ENCODE assay signal across 19 mouse cellular contexts in the genomic region with DNA sequence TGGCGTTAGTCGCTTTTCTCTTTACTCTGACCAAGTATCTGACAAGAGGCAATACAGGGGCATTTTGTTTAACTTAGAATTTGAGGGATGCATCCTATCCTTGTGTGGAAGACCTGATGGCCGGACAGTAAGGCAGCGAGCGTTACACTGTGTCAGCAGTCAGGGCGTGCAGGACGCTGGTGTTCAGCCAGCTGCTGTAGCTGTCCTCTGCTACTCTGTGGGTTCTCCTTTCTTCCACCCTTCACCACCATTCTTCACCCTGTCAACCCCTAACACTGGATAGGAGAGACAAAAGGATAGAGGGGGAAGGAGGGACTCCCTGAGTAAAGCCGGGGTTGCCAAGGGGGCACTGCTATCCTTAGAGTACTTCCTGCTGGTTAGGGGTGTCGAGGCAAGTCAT.
A peak's percentile ranks its signal among the peaks of the same experiment; 100 is the strongest.
DNase-seq lines count a peak whose midpoint lies in the region; ATAC-seq and TF ChIP-seq lines count a peak whose summit lies in the region.
"Had no signal": no experiment of that assay in that cellular context is flagged by ENCODE, and none has a peak within 500 bp of the region (broad histone marks: within the 10 kb centered on the region; RNA-seq: fewer than 3 reads in every experiment).

No protein-coding gene starts in this region.

- no peak overlapping the region for H3K4me2 ChIP-seq in hindbrain, embryonic 13.5 days
- H3K4me2 ChIP-seq in lung, embryonic 16.5 days (ENCODE audit: low read depth, low read length): no peak overlapping the region
- H3K4me2 ChIP-seq in lung, postnatal 0 days (replicated peaks; ENCODE audit: low read depth, low read length): no peak overlapping the region
- no peak overlapping the region for H3K4me2 ChIP-seq in hindbrain, embryonic 16.5 days (ENCODE audit: low read length)
- H3K4me2 ChIP-seq: embryonic facial prominence, embryonic 12.5 days; forebrain, embryonic 15.5 days; heart, embryonic 13.5 days; intestine, embryonic 15.5 days had no signal

- TF ChIP-seq EP300 in lung, postnatal 0 days (IDR thresholded peaks at IDR 0.05): no peak

- no peaks in the 10 kb centered on the region for H3K9me3 ChIP-seq in hindbrain, embryonic 10.5 days
- no peaks in the 10 kb centered on the region for H3K9me3 ChIP-seq in hindbrain, embryonic 13.5 days
- no peaks in the 10 kb centered on the region for H3K9me3 ChIP-seq in lung, embryonic 16.5 days (ENCODE audit: control insufficient read depth, low read length)
- no peaks in the 10 kb centered on the region for H3K9me3 ChIP-seq in lung, postnatal 0 days (ENCODE audit: low read length)
- no peaks in the 10 kb centered on the region for H3K9me3 ChIP-seq in hindbrain, embryonic 16.5 days (ENCODE audit: control insufficient read depth, low read length)
- H3K9me3 ChIP-seq: embryonic facial prominence, embryonic 12.5 days; forebrain, embryonic 15.5 days; heart, embryonic 13.5 days; intestine, embryonic 15.5 days had no signal

- peaks cover 11% of the 10 kb centered on the region for H3K36me3 ChIP-seq in hindbrain, embryonic 10.5 days
- peaks cover 5% of the 10 kb centered on the region for H3K36me3 ChIP-seq in hindbrain, embryonic 13.5 days
- no peaks in the 10 kb centered on the region for H3K36me3 ChIP-seq in lung, embryonic 16.5 days (ENCODE audit: control insufficient read depth, insufficient read depth, low read length)
- no peaks in the 10 kb centered on the region for H3K36me3 ChIP-seq in lung, postnatal 0 days (ENCODE audit: insufficient read depth, low read length)
- no peaks in the 10 kb centered on the region for H3K36me3 ChIP-seq in hindbrain, embryonic 16.5 days (ENCODE audit: control insufficient read depth, insufficient read depth, low read length)
- H3K36me3 ChIP-seq: embryonic facial prominence, embryonic 12.5 days; forebrain, embryonic 15.5 days; intestine, embryonic 15.5 days had no signal

- H3K4me1 ChIP-seq in hindbrain, embryonic 10.5 days (replicated peaks): peaks cover 6% of the 10 kb centered on the region; the same call in 1 of the 2 replicates
- peaks cover 13% of the 10 kb centered on the region for H3K4me1 ChIP-seq in hindbrain, embryonic 13.5 days (replicated peaks)
- H3K4me1 ChIP-seq in lung, embryonic 16.5 days (replicated peaks; ENCODE audit: control insufficient read depth, insufficient read depth, low read length): peaks cover 4% of the 10 kb centered on the region; the same call in 1 of the 2 replicates
- no peaks in the 10 kb centered on the region for H3K4me1 ChIP-seq in lung, postnatal 0 days (ENCODE audit: insufficient read depth, low read depth, low read length)
- H3K4me1 ChIP-seq in hindbrain, embryonic 16.5 days (ENCODE audit: control insufficient read depth, insufficient read depth, low read depth, low read length): no peaks in the 10 kb centered on the region
- H3K4me1 ChIP-seq in olfactory bulb, adult 2 months (ENCODE audit: control insufficient read depth, insufficient read depth, low read length): peaks cover 10% of the 10 kb centered on the region
- H3K4me1 ChIP-seq: embryonic facial prominence, embryonic 12.5 days; intestine, embryonic 15.5 days had no signal

- WGBS in hindbrain, embryonic 10.5 days: 67% methylated on average over 9 of the region's 9 CpGs
- 41% methylated on average over 9 of the region's 9 CpGs for WGBS in hindbrain, embryonic 13.5 days
- WGBS in lung, embryonic 16.5 days: 57% methylated on average over 9 of the region's 9 CpGs
- 63% methylated on average over 9 of the region's 9 CpGs for WGBS in lung, postnatal 0 days
- 50% methylated on average over 9 of the region's 9 CpGs for WGBS in hindbrain, embryonic 16.5 days
- 57% methylated on average over 9 of the region's 9 CpGs for WGBS in olfactory bulb, adult 2 months

- no peak overlapping the region for H3K9ac ChIP-seq in hindbrain, embryonic 13.5 days
- H3K9ac ChIP-seq in lung, embryonic 16.5 days (ENCODE audit: low read length): no peak overlapping the region
- no peak overlapping the region for H3K9ac ChIP-seq in lung, postnatal 0 days (replicated peaks; ENCODE audit: low read depth)
- H3K9ac ChIP-seq in hindbrain, embryonic 16.5 days (ENCODE audit: low read depth, low read length): no peak overlapping the region
- H3K9ac ChIP-seq: embryonic facial prominence, embryonic 12.5 days; forebrain, embryonic 15.5 days; heart, embryonic 13.5 days; intestine, embryonic 15.5 days had no signal

- H3K4me3 ChIP-seq in hindbrain, embryonic 10.5 days: no peak overlapping the region
- H3K4me3 ChIP-seq in hindbrain, embryonic 13.5 days: no peak overlapping the region
- no peak overlapping the region for H3K4me3 ChIP-seq in lung, embryonic 16.5 days (ENCODE audit: low read length)
- no peak overlapping the region for H3K4me3 ChIP-seq in lung, postnatal 0 days (ENCODE audit: low read depth, low read length)
- no peak overlapping the region for H3K4me3 ChIP-seq in hindbrain, embryonic 16.5 days (ENCODE audit: low read length)
- no peak overlapping the region for H3K4me3 ChIP-seq in olfactory bulb, adult 2 months (ENCODE audit: insufficient read depth, low read depth, low read length)
- H3K4me3 ChIP-seq: embryonic facial prominence, embryonic 12.5 days; forebrain, embryonic 15.5 days; heart, embryonic 13.5 days; intestine, embryonic 15.5 days had no signal

- no peak for ATAC-seq in hindbrain, embryonic 13.5 days (ENCODE audit: low FRiP score)
- ATAC-seq in lung, embryonic 16.5 days (ENCODE audit: low read depth): peak; percentile 51; the same call in 1 of the 2 replicates
- no peak for ATAC-seq in lung, postnatal 0 days
- peak; percentile 64; the same call in 1 of the 2 replicates for ATAC-seq in hindbrain, embryonic 16.5 days
- ATAC-seq: activated CD4-positive, CD25-positive, alpha-beta regulatory T cell, adult 4 months; forebrain, embryonic 15.5 days; intestine, embryonic 15.5 days; Patski had no signal

- DNase-seq in hindbrain, embryonic 10.5 days (ENCODE audit: low spot score): no peak
- no peak for DNase-seq in lung, postnatal 0 days (ENCODE audit: low spot score)
- DNase-seq in adrenal gland, postnatal 4 days (ENCODE audit: low spot score in 2 of 2): no peak
- DNase-seq: adrenal gland, postnatal 14 days; cerebellum, adult 18-20 months; cerebellum, adult 9-11 months; gastrocnemius, postnatal 10 days; heart, postnatal 36 days had no signal

- TF ChIP-seq CTCF in lung, postnatal 0 days (IDR thresholded peaks at IDR 0.05): no peak
- no peak for TF ChIP-seq CTCF in olfactory bulb, adult 2 months (IDR thresholded peaks at IDR 0.05; ENCODE audit: insufficient read depth, low read depth, low read length)

- no peak for TF ChIP-seq POLR2A in olfactory bulb, adult 2 months (IDR thresholded peaks at IDR 0.05; ENCODE audit: insufficient read depth, low read depth, low read length)

- 0 out of 2 replicates have a peak overlapping the region, but pooled peaks have one; percentile 18 for H3K27ac ChIP-seq in hindbrain, embryonic 10.5 days
- H3K27ac ChIP-seq in hindbrain, embryonic 13.5 days: no peak overlapping the region
- H3K27ac ChIP-seq in lung, embryonic 16.5 days (ENCODE audit: low read length): no peak overlapping the region
- no peak overlapping the region for H3K27ac ChIP-seq in lung, postnatal 0 days (ENCODE audit: low read length)
- no peak overlapping the region for H3K27ac ChIP-seq in hindbrain, embryonic 16.5 days (ENCODE audit: low read depth, low read length)
- H3K27ac ChIP-seq in olfactory bulb, adult 2 months (ENCODE audit: insufficient read depth, low read depth, low read length): peak overlapping the region; percentile 40
- H3K27ac ChIP-seq: embryonic facial prominence, embryonic 12.5 days; forebrain, embryonic 15.5 days; heart, embryonic 13.5 days; intestine, embryonic 15.5 days had no signal

- H3K27me3 ChIP-seq in hindbrain, embryonic 10.5 days (ENCODE audit: insufficient read depth, poor library complexity, severe bottlenecking): no peaks in the 10 kb centered on the region
- no peaks in the 10 kb centered on the region for H3K27me3 ChIP-seq in hindbrain, embryonic 13.5 days
- H3K27me3 ChIP-seq in lung, embryonic 16.5 days (ENCODE audit: control insufficient read depth, insufficient read depth, low read depth, low read length): no peaks in the 10 kb centered on the region
- H3K27me3 ChIP-seq in lung, postnatal 0 days (replicated peaks; ENCODE audit: insufficient read depth, low read length): no peaks in the 10 kb centered on the region
- H3K27me3 ChIP-seq in hindbrain, embryonic 16.5 days (replicated peaks; ENCODE audit: control insufficient read depth, insufficient read depth, low read length): no peaks in the 10 kb centered on the region
- H3K27me3 ChIP-seq: CH12.LX; embryonic facial prominence, embryonic 12.5 days; forebrain, embryonic 15.5 days; heart, embryonic 13.5 days; intestine, embryonic 15.5 days; Patski had no signal

Comparison
In these comparisons a context has a peak if more than half of its experiments do, and no peak if none do; other contexts are left out.
1. H3K27ac ChIP-seq: peak in hindbrain, embryonic 10.5 days (single experiment) and olfactory bulb, adult 2 months (single experiment); none in hindbrain, embryonic 13.5 days (single experiment), lung, embryonic 16.5 days (single experiment), lung, postnatal 0 days (single experiment) and hindbrain, embryonic 16.5 days (single experiment).
2. ATAC-seq: peak in lung, embryonic 16.5 days (single experiment) and hindbrain, embryonic 16.5 days (single experiment); none in hindbrain, embryonic 13.5 days (single experiment) and lung, postnatal 0 days (single experiment).